Mouse (Mus musculus) heart, adult 2 months (tissue): ENCODE measurements at regions not wholly inside any gene's neighbourhood (a gene's known extent, or its start where the extent isn't known, plus 50 kb on each side); places are given as distances from the start of the nearest gene placed in this dataset.

ENCODE experiments used
- CTCF ChIP-seq: fragments of 200-600 bp; IDR thresholded peaks from 2 replicates; pipeline ENCODE4 v1.8.1; 2022; ENCODE audit warnings: antibody characterized with exemption, mild to moderate bottlenecking, moderate library complexity
- POLR2A ChIP-seq: fragments of 200-500 bp; IDR thresholded peaks from 2 replicates; pipeline ENCODE4 v1.6.1; 2011; ENCODE audit warnings: mild to moderate bottlenecking, low read depth, low read length, control low read depth; ENCODE audit not compliant: insufficient read depth

- TF ChIP-seq CTCF (no peak), POLR2A (no peak)
Measured at GRCm38 (mm10) chr7:72768705-72769104, 462.3 kb upstream of the Mctp2 start.
